Mouse (Mus musculus) spleen, adult 18-20 months (tissue): Measurements from ENCODE around the gene Jag2.

Experiments
- DNase-seq, 2 experiments: peaks; one replicate each; pipeline ENCODE4 v3.0.0; 2022; ENCODE audit warnings: mixed read lengths in 2 of 2

The Jag2 gene

DNA sequence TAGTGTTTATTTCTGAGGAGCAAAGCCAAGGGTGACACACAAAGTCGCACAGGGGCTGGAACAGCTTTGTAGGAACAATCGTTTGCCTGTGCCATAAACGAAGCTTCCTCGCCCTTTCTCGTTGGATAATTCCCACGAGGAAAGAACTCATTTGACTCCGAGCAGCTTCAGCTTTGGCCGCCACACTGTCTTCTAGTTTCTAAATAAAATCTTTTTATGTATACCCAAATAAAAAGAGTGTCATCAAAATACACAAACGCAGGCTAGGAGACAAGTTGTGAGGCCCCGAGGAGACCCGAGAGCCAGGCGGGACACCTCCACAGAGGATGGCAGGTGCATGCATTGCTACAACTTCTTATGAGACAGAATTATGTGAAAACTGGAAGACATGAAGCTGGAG, 31.2 kb downstream of the Jag2 start:
- no peak for DNase-seq

GRCm38 (mm10) chr12:112897522-112898212, 31.9 kb downstream of the Jag2 start:
- no peak for DNase-seq

DNA sequence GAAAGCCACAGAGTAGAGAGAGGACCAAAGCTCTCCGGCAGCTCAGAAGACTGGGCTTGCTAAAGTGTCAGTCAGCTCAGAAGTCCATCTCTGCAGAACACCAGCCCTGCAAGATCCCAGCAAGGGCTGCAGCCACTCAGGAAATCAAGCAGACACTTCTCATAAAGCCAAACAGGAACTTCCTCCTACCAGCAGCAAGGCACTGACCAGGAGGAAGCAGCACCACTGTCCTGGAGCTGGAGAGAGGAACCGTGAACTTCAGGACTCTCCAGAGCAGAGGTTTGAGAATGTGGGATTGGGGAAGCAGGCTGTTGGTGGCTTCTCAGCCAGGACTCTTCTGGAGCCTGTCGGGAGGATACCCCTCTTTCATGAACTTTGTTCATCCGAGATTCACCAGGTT, 34.6 kb downstream of the Jag2 start:
- no peak for DNase-seq

DNA sequence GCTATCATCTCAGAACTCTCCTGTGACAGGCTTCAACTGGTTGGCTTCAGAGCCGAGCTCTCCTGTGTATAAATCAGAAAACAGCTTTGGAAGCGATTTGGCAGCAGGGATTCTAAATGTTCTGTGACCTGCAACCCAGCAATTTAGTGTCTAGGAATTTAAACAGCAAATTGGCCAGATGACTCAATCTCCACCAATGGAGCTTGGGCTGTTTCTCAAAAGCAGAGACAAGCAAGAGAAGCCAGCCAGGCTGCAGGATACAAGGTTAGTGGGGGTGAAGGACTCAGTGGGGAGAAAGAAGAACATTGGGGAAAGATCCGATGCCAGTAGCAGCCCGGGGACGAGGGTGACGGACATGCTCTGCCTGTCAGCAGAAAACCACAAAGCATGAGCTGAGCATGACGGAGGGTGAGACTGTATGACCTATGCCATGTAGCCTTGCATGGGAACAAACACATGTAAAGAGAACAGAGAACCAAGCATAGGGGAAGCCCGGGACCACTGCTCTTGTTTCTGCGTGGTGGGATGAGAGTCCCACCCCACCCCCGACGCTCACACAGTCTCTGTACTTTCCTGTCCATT, 35.2 kb downstream of the Jag2 start:
- no peak for DNase-seq

DNA sequence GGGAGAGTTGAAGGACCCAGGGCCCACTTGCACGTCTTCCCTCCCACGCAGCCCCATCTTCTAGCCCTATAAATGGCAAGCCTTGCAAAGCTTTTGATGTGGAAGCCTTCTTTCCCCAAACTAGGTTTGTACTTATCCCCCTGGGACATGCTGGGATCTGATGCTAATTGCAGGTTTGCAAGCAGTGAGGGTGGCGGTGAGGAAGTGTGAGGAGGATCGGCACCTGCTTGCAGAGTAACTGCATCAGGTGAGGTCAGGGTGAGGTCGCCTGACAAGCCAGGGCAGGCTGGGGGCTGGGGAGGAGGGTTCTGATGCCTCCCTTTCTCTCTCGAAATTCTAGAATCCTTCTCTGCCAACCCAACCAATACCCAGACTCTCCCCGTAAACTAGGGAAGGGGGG, 44.1 kb downstream of the Jag2 start:
- no peak for DNase-seq

DNA sequence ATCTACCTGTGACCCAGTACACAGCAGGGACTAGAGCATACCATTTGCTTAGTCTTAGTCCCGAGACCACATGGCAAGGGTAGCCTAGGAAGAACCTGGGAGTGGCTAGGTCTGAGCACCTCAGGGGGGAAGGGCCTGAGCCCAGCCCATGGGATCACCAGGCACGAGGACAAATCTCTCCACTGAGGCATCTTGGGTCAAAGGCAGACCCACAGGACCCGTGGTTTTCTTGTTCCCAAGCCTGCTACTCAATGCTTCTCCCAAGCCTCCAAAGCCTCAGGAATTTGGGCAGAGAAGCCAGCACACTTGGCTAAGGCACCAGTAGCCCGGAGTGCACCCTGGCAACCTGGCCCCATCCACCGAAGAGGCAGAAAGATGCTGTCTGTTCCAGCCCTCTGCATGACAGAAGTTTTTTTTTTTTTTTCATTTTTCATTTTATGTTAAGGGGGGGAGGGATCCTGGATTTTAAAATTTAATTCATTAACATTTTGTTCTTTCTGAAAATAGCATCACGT, 48.2 kb downstream of the Jag2 start:
- no peak for DNase-seq

- no peak for DNase-seq
Measured at GRCm38 (mm10) chr12:112880661-112881060, 48.9 kb downstream of the Jag2 start.

DNA sequence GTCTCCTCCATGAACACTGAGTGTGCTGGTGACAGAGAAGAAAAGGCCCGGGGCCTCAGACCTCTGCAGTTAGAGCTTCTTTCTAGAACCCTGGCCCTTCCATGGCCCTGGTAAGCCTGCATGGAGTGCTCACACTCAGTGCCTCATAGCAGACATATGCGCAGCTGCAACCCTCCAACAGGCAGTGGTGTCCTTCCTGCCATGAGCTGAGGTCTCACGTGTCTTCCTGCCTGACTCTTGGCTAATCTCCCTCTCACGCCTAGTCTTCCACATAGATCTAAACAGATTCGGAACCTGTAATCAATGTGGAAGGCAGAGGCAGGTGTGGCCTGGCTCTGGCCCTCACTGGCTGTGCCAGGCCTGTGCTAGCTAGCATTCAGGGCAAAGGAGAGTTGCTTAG, 49.8 kb downstream of the Jag2 start:
- DNase-seq, result no peak

GRCm38 (mm10) chr12:112877607-112878020, 52.0 kb downstream of the Jag2 start:
- peak in 1 of 2 experiments; percentile 28 for DNase-seq

- no peak for DNase-seq
Measured at GRCm38 (mm10) chr12:112877073-112877576, 52.5 kb downstream of the Jag2 start.

GRCm38 (mm10) chr12:112876332-112877072, 53.1 kb downstream of the Jag2 start:
- no peak for DNase-seq

- DNase-seq, result peak; percentile 68 to 91
Measured at GRCm38 (mm10) chr12:112875225-112876013, 54.2 kb downstream of the Jag2 start.

GRCm38 (mm10) chr12:112874199-112874598, 55.4 kb downstream of the Jag2 start:
- DNase-seq, result no peak

DNA sequence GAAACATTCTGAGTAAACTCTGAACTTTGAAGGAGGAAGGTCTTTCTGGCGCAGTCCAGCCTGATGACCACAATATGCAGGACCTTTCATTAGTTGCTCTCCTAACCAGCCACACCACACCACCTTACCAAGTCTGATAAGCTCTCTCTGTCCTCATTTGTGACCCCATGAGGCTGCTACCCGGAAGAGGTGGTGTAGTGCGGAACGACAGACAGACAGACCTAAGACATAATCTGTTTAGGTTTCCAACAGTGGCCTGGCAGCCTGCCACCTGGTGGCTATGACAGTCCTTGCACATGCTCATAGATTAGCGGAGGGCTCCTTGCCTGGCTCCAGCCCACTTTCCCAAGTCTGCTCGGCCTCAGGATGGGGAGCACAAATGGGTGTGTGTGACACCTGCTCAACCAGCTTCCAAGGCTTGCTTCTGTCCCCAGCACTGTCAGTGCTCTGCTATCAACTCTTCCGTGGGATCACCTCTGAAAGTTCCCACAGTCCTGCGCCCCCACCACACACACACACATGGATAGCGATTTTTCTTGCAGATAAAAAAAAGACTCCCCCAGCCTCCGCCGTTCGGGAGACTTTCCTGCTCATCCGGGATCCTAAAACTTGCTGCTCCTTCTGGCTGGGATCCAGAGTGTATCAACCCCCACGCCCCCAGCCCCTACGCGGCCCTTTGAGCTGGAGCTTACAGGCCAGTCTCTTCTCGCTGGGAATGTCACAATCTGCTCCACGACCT, 56.0 kb downstream of the Jag2 start:
- DNase-seq, result peak; percentile 60 to 81

GRCm38 (mm10) chr12:112872991-112873390, 56.6 kb downstream of the Jag2 start:
- no peak for DNase-seq

- DNase-seq, result no peak
Measured at GRCm38 (mm10) chr12:112871272-112871671, 58.3 kb downstream of the Jag2 start.

DNA sequence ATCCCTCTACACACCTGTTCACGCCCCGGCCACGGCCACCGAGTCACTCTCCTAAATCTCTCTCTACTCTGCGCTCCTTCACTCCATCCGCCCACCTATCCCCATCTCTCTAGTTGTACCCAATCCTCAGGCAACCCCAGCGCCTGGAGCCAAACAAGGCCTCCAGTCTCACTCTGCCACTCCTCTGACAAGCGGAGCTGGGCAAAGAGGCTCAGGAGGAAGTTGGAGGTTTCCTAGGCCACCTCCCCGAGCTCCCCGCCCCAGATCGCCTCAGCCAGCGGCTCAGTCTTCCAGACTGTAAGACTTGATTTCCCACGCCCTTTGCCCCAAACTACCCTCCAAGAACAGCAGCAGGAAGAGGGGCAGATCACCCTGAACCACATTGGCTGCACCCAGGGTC, 58.8 kb downstream of the Jag2 start:
- DNase-seq, result no peak

DNA sequence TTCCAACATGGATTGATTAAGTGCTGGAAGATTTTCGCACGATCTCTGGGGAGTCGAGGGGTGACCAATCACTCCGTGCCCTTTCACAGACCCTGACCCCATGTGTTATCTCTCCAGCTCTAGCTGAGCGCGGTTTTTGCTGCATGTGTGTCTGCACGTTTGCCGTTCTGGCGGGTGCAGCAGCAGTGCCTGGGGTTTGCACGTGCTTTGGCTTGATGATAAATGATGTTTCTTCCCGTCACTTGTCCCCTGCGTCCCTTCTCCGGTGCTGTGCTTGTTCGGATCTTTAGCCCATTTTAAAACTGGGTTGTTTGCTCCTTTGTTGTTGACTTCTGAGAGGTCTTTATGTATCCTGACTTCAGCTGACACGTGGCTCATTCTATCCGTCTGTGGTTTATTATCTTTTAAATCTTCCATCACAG, 59.8 kb downstream of the Jag2 start:
- DNase-seq, result no peak

DNA sequence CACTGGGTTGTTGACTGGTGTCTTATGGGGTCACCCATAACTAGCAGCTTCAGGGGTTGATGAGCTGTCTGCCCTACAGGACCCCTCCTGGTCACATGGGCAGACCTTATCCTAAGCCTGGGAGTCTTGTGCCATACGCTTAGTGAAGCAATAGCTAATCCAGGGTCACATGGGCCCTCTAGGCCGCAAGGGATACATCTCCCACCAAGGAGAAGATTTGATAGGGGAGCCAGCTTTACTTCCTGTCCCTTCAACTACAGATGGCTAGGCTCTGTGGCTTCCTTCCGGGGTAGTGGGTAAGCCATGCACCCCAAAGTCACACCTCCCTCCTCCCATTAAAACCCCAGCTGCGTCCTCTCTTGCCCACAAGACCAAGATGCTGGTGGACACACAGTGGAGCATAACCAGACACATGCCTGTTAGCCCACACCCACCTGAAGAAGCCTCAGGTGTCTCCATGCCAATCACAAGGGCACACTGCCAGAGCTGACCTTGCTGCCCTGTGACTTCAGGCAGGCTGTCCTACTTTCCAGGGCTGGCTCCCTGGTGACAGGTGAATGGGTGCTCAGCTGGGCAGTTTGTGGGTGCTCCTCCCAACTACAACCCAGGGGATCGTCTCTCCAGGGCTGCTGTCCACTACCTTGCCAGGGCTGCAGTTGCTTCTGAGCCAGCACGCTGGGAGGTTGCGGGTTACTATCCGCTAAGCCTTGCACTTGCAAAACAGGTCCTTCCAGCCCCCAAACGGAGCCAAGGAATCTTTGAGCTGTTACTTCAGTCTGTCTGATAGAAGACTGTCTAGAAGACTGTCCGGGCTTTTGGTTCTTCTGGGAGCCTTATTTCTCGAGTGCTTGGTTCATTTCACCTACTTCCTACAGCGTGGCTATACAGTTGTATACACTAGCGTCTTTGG, 61.1 kb downstream of the Jag2 start, which contains the start of gene Gpr132:
TSS of gene Gpr132 (minus strand) at position 51 of the 910 bp plus-strand sequence.
- no peak for DNase-seq

GRCm38 (mm10) chr12:112867106-112867674, 62.4 kb downstream of the Jag2 start:
- peak in 1 of 2 experiments; percentile 34 for DNase-seq
